Mouse (Mus musculus) stomach, embryonic 14.5 days (tissue): ENCODE measurements around the gene Vdac1. TPM values are rescaled to one million over a fixed set of nuclear protein-coding genes. Genes with fewer than 3 reads are reported as not detected.

Experiments used
- ATAC-seq: fragments of 200-750 bp; cut with Nextera tagmentation; 2 replicates; pipeline ENCODE4 v1.8.0; 2017; ENCODE audit warnings: low read depth, moderate TSS enrichment; ENCODE audit not compliant: insufficient number of reproducible peaks, insufficient read depth, low FRiP score
- H3K27ac ChIP-seq: fragments of 300-500 bp; sonication (generic); 2 replicates; pipeline ENCODE4 v1.5.1; 2014; ENCODE audit warnings: mild to moderate bottlenecking, low read length, moderate library complexity, mixed read lengths
- H3K27me3 ChIP-seq: fragments of 300-500 bp; sonication (generic); 2 replicates; pipeline ENCODE4 v1.6.1; 2014; ENCODE audit warnings: low read length, control low read depth, mixed read lengths; ENCODE audit not compliant: control insufficient read depth, insufficient read depth
- H3K36me3 ChIP-seq: fragments of 300-500 bp; sonication (generic); 2 replicates; pipeline ENCODE4 v1.6.1; 2014; ENCODE audit warnings: mild to moderate bottlenecking, control low read depth, low read length, moderate library complexity, mixed read lengths; ENCODE audit not compliant: control insufficient read depth, insufficient read depth
- H3K4me1 ChIP-seq: fragments of 300-500 bp; sonication (generic); 2 replicates; pipeline ENCODE4 v1.6.1; 2014; ENCODE audit warnings: low read length, control low read depth, mixed read lengths; ENCODE audit not compliant: control insufficient read depth, insufficient read depth
- H3K4me2 ChIP-seq: fragments of 300-500 bp; sonication (generic); replicated peaks from 2 replicates; pipeline ENCODE4 v1.6.1; 2014; ENCODE audit warnings: low read depth, low read length, control low read depth
- H3K4me3 ChIP-seq: fragments of 300-500 bp; sonication (generic); 2 replicates; pipeline ENCODE4 v1.5.1; 2014; ENCODE audit warnings: low read depth, low read length, control low read depth
- H3K9ac ChIP-seq: fragments of 300-500 bp; sonication (generic); replicated peaks from 2 replicates; pipeline ENCODE4 v1.6.1; 2014; ENCODE audit warnings: low read depth, mild to moderate bottlenecking, control low read depth, low read length, moderate library complexity, mixed read lengths
- H3K9me3 ChIP-seq: fragments of 300-500 bp; sonication (generic); 2 replicates; pipeline ENCODE4 v1.6.1; 2016; ENCODE audit warnings: low read depth, low read length, control low read depth; ENCODE audit not compliant: control insufficient read depth
- WGBS: fragments of 180-500 bp; shearing (Covaris S2); extraction: QIAGEN DNeasy Blood & Tissue Kit; methylation state at CpG from one replicate; pipeline ENCODE4 v1.1.7; 2014; 5-methylcytosine and 5-hydroxymethylcytosine counted together
- polyA plus RNA-seq: library from polyadenylated mRNA; unstranded; fragments of >200 nt; fragmentation: Nextera tagmentation; extraction: Ambion mirVana; gene quantifications from 2 replicates; pipeline ENCODE4 v1.2.1, GENCODE M21; 2014

Vdac1 gene
- polyA plus RNA-seq, 1 experiment from 2014 or later, result 202 TPM

DNA sequence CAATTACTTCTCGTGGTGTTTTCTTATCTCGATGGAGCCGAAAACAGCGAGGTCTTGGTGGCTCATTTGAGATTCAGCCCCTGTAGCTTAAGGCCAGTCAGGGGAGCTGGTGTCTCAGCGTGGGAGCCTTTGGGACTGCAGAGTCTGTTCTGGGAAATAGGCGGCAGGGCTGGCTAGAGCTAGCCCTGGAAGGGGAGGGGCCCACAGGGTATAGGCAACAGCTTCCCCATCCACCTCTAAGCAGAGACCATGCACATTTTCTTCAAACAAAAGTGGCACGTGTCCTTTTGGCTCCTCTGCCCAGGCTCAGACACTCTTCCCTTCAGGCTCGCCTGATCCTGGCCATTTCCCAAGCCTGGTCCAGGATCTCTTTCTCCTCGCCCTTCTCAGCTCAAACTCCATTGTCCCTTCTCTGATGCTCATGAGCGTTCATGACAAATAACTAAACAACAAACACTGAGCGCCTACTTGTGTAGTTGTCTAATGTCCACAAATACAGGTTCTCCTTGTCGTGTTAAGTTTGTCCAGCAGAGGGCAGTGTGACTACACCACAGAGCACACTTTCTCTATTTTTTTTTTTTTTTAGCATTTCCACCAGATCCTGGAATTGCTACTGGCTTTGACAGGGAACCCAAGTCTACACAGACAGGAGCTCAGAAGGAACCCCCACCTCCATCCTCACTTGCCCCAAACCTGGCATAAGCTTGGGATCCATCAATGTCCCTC is 60.6 kb downstream of the Vdac1 start:
- H3K9me3 ChIP-seq, result no peaks in the 10 kb centered on the region
- WGBS, result 28% methylated on average over 12 of the region's 12 CpGs
- H3K27me3 ChIP-seq, result no peaks in the 10 kb centered on the region
- no peak overlapping the region for H3K4me2 ChIP-seq
- H3K4me3 ChIP-seq, result no peak overlapping the region
- no peaks in the 10 kb centered on the region for H3K4me1 ChIP-seq
- no peak overlapping the region for H3K27ac ChIP-seq
- no peaks in the 10 kb centered on the region for H3K36me3 ChIP-seq
- no peak overlapping the region for H3K9ac ChIP-seq
- ATAC-seq, result no peak

DNA sequence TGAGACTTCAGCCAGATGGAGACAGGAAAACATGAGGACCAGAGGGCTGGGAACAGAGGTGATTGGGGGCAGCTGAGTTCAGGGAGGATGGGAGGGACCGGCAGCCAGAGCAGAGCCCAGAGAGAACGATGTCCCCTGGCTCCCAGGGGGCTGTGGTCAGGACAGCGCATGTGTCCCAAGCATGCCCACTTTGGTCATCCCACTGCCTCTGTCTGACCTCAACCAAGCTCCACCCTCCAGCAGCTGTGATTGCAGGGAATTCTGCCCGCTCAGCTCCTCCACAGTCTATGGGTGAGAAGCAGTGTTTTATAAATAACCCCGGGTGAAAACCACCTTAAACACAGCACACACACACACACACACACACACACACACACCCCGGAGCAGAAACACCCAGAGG is 68.8 kb downstream of the Vdac1 start:
- no peaks in the 10 kb centered on the region for H3K4me1 ChIP-seq
- 73% methylated on average over 6 of the region's 6 CpGs for WGBS
- no peak overlapping the region for H3K9ac ChIP-seq
- H3K9me3 ChIP-seq, result no peaks in the 10 kb centered on the region; the same call in 1 of the 2 replicates
- H3K27ac ChIP-seq, result no peak overlapping the region
- no peak overlapping the region for H3K4me2 ChIP-seq
- H3K36me3 ChIP-seq, result no peaks in the 10 kb centered on the region
- no peaks in the 10 kb centered on the region for H3K27me3 ChIP-seq
- ATAC-seq, result no peak; the same call in 1 of the 2 replicates
- H3K4me3 ChIP-seq, result no peak overlapping the region

GRCm38 (mm10) chr11:52431594-52431993 is 70.9 kb downstream of the Vdac1 start:
- Histone ChIP-seq H3K27ac (no peak overlapping the region), H3K27me3 (no peaks in the 10 kb centered on the region), H3K9ac (no peak overlapping the region), H3K4me1 (no peaks in the 10 kb centered on the region), H3K36me3 (no peaks in the 10 kb centered on the region), H3K9me3 (no peaks in the 10 kb centered on the region; the same call in 1 of the 2 replicates), H3K4me3 (no peak overlapping the region), H3K4me2 (no peak overlapping the region)
- WGBS, result 37% methylated on average over 5 of the region's 5 CpGs
- no peak for ATAC-seq

- WGBS, result 80% methylated on average over 5 of the region's 5 CpGs
- no peaks in the 10 kb centered on the region for H3K4me1 ChIP-seq
- H3K4me3 ChIP-seq, result no peak overlapping the region
- no peak overlapping the region for H3K27ac ChIP-seq
- no peaks in the 10 kb centered on the region for H3K36me3 ChIP-seq
- H3K9me3 ChIP-seq, result no peaks in the 10 kb centered on the region; the same call in 1 of the 2 replicates
- H3K9ac ChIP-seq, result no peak overlapping the region
- no peaks in the 10 kb centered on the region for H3K27me3 ChIP-seq
- no peak for ATAC-seq
- H3K4me2 ChIP-seq, result no peak overlapping the region
Observed at GRCm38 (mm10) chr11:52432148-52432547, 71.5 kb downstream of the Vdac1 start.

DNA sequence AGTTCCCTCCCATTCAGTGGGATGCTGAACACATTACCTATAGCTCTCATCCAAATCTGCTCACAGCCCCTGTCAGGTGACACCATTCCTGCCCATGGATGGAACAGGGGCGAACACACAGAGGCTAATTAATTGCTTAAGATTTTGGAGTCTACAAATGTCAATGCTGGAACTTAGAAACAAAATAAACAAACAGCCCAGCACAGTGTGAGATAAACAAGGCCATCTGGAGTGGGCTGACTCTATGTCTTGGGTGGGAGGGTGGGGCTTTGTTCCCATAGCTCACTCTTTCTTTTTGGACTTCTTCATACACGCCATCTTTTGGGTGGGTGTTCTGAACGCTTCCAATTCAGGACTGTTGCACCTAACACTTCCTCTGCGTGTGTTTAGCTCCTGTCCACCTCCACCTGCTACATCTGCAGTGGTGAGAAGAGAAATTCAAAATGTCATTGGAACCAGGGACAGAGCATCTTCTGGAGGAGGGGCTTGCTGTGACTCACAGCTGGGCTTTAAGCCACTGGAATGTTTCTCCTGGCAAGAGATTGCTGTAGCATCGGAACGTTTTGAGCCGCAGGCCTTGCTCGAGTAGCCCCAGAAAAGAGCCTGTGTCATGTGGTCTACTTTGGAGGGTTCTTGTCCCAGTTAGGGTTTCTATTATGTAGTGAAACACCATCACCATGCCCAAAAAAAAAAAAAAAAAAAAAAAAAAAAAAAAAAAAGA is 72.6 kb downstream of the Vdac1 start:
- no peaks in the 10 kb centered on the region for H3K4me1 ChIP-seq
- WGBS, result 73% methylated on average over 8 of the region's 8 CpGs
- no peak for ATAC-seq
- H3K27ac ChIP-seq, result no peak overlapping the region
- no peaks in the 10 kb centered on the region; the same call in 1 of the 2 replicates for H3K9me3 ChIP-seq
- H3K36me3 ChIP-seq, result no peaks in the 10 kb centered on the region
- H3K4me2 ChIP-seq, result no peak overlapping the region
- no peak overlapping the region for H3K4me3 ChIP-seq
- H3K9ac ChIP-seq, result no peak overlapping the region
- no peaks in the 10 kb centered on the region for H3K27me3 ChIP-seq

DNA sequence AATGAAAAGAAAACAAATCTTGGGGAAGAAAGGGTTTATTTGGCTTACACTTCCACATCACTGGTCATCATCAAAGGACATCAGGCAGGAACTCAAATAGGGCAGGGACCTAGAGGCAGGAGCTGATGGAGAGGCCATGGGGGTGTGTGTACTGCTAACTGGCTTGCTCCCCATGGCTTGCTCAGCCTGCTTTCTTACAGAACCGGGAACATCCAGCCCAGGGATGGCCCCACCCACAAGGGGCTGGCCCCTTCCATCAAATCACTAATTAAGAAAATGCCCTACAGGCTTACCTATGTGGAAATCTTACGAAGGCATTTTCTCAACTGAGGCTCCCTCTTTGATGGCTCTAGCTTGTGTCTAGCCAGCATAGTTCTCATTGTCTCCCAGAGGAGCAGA is 73.1 kb downstream of the Vdac1 start:
- Histone ChIP-seq H3K4me2 (no peak overlapping the region), H3K4me3 (no peak overlapping the region), H3K9ac (no peak overlapping the region), H3K9me3 (no peaks in the 10 kb centered on the region; the same call in 1 of the 2 replicates), H3K36me3 (no peaks in the 10 kb centered on the region), H3K27ac (no peak overlapping the region), H3K27me3 (no peaks in the 10 kb centered on the region), H3K4me1 (no peaks in the 10 kb centered on the region)
- no peak for ATAC-seq
- 70% methylated on average over 2 of the region's 2 CpGs for WGBS

DNA sequence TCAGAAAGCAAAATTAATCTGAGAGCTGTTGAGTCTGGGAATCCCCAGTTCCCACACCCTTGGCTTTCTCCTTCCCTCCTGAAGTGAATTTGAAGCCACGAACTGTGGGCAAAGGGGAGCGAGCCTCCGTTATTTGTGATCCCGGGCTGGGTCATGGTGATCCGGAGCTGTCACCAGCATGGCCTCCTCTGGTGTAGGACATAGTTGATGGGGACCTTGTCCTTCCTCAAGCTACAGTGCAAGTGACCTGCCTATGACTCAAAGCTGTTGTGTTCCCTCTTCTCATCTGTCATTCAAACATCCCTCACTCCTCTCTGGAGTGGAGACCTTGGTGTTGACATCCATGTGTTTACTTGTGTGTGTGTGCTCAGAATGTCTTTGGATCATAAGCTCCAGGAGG is 74.8 kb downstream of the Vdac1 start:
- Histone ChIP-seq H3K27me3 (no peaks in the 10 kb centered on the region), H3K4me3 (no peak overlapping the region), H3K36me3 (no peaks in the 10 kb centered on the region), H3K9me3 (no peaks in the 10 kb centered on the region; the same call in 1 of the 2 replicates), H3K27ac (no peak overlapping the region), H3K9ac (no peak overlapping the region), H3K4me1 (no peaks in the 10 kb centered on the region), H3K4me2 (no peak overlapping the region)
- no peak for ATAC-seq
- WGBS, result 88% methylated on average over 5 of the region's 5 CpGs

- WGBS, result 17% methylated on average over 10 of the region's 10 CpGs
- no peaks in the 10 kb centered on the region for H3K27me3 ChIP-seq
- no peak overlapping the region for H3K9ac ChIP-seq
- ATAC-seq, result 0 out of 2 replicates have a peak, but pooled peaks have one; percentile 33
- H3K4me1 ChIP-seq, result no peaks in the 10 kb centered on the region
- H3K9me3 ChIP-seq, result no peaks in the 10 kb centered on the region; the same call in 1 of the 2 replicates
- H3K36me3 ChIP-seq, result no peaks in the 10 kb centered on the region
- no peak overlapping the region for H3K4me3 ChIP-seq
- H3K27ac ChIP-seq, result no peak overlapping the region
- H3K4me2 ChIP-seq, result 0 out of 2 replicates have a peak overlapping the region, but pooled peaks have one; percentile 15
Observed at GRCm38 (mm10) chr11:52437123-52437522, 76.5 kb downstream of the Vdac1 start.
